Mouse (Mus musculus): ENCODE data around the gene Fbh1. TPM values are rescaled to one million over a fixed set of nuclear protein-coding genes. Genes with fewer than 3 reads are reported as not detected.

Fbh1 gene
- 10 to 100 TPM; 79.0 to 81.3 TPM for total RNA-seq (2021)

- DNase-seq (ENCODE audit: extremely low spot score in 1 of 2, low spot score in 2 of 2) = peak; percentile 100
- intact Hi-C loops (cut with DNase I) = no loop called here
Observed at GRCm38 (mm10) chr2:11777091-11778068, at the start of gene Fbh1, which contains the start of gene Ankrd16. Fbh1 (minus strand) TSS chr2:11777582. Ankrd16 (plus strand) TSS chr2:11777876.

- intact Hi-C loops (cut with DNase I) = no loop called here
Observed at GRCm38 (mm10) chr2:11801299-11801930, 24.0 kb upstream of the Fbh1 start.

GRCm38 (mm10) chr2:11797930-11798364 lies 20.6 kb upstream of the Fbh1 start:
- no peak for DNase-seq (ENCODE audit: extremely low spot score in 1 of 2, low spot score in 2 of 2)
- intact Hi-C loops (cut with DNase I) = loop anchor here (10.0 kb wide), 1 partner anchor 587 kb away; no protein-coding TSS in a partner anchor

More at GRCm38 (mm10) chr2:11801299-11801930, 24.0 kb upstream of the Fbh1 start:
- DNase-seq (ENCODE audit: extremely low spot score in 1 of 2, low spot score in 2 of 2) = no peak

GRCm38 (mm10) chr2:11794668-11795067 lies 17.3 kb upstream of the Fbh1 start:
- no peak for DNase-seq (ENCODE audit: extremely low spot score in 1 of 2, low spot score in 2 of 2)
- intact Hi-C loops (cut with DNase I) = loop anchor here (10.0 kb wide), 1 partner anchor 590 kb away; no protein-coding TSS in a partner anchor

GRCm38 (mm10) chr2:11784159-11784558 lies 6.8 kb upstream of the Fbh1 start:
- intact Hi-C loops (cut with DNase I) = no loop called here
- DNase-seq (ENCODE audit: extremely low spot score in 1 of 2, low spot score in 2 of 2) = no peak

GRCm38 (mm10) chr2:11778087-11778823 lies 873 bp upstream of the Fbh1 start:
- peak; percentile 72 to 92 for DNase-seq (ENCODE audit: extremely low spot score in 1 of 2, low spot score in 2 of 2)
- intact Hi-C loops (cut with DNase I) = no loop called here

GRCm38 (mm10) chr2:11776415-11776814 lies 967 bp downstream of the Fbh1 start:
- DNase-seq (ENCODE audit: extremely low spot score in 1 of 2, low spot score in 2 of 2) = no peak
- intact Hi-C loops (cut with DNase I) = no loop called here

GRCm38 (mm10) chr2:11775121-11775520 lies 2.3 kb downstream of the Fbh1 start:
- no peak for DNase-seq (ENCODE audit: extremely low spot score in 1 of 2, low spot score in 2 of 2)
- intact Hi-C loops (cut with DNase I) = no loop called here

GRCm38 (mm10) chr2:11774426-11774825 lies 3.0 kb downstream of the Fbh1 start:
- DNase-seq (ENCODE audit: extremely low spot score in 1 of 2, low spot score in 2 of 2) = no peak
- intact Hi-C loops (cut with DNase I) = no loop called here

- no peak for DNase-seq (ENCODE audit: extremely low spot score in 1 of 2, low spot score in 2 of 2)
- intact Hi-C loops (cut with DNase I) = no loop called here
Observed at GRCm38 (mm10) chr2:11772401-11772800, 5.0 kb downstream of the Fbh1 start.

GRCm38 (mm10) chr2:11771701-11772100 lies 5.7 kb downstream of the Fbh1 start:
- intact Hi-C loops (cut with DNase I) = no loop called here
- DNase-seq (ENCODE audit: extremely low spot score in 1 of 2, low spot score in 2 of 2) = no peak

- DNase-seq (ENCODE audit: extremely low spot score in 1 of 2, low spot score in 2 of 2) = no peak
Observed at GRCm38 (mm10) chr2:11767161-11767545, 10.2 kb downstream of the Fbh1 start.

GRCm38 (mm10) chr2:11766485-11767160 lies 10.8 kb downstream of the Fbh1 start:
- intact Hi-C loops (cut with DNase I) = no loop called here
- DNase-seq (ENCODE audit: extremely low spot score in 1 of 2, low spot score in 2 of 2) = no peak

More at GRCm38 (mm10) chr2:11767161-11767545, 10.2 kb downstream of the Fbh1 start:
- intact Hi-C loops (cut with DNase I) = no loop called here

GRCm38 (mm10) chr2:11765694-11766093 lies 11.7 kb downstream of the Fbh1 start:
- intact Hi-C loops (cut with DNase I) = no loop called here
- no peak for DNase-seq (ENCODE audit: extremely low spot score in 1 of 2, low spot score in 2 of 2)

GRCm38 (mm10) chr2:11762541-11762940 lies 14.8 kb downstream of the Fbh1 start:
- intact Hi-C loops (cut with DNase I) = no loop called here
- no peak for DNase-seq (ENCODE audit: extremely low spot score in 1 of 2, low spot score in 2 of 2)

- intact Hi-C loops (cut with DNase I) = no loop called here
- DNase-seq (ENCODE audit: extremely low spot score in 1 of 2, low spot score in 2 of 2) = no peak
Observed at GRCm38 (mm10) chr2:11739516-11740051, 37.8 kb downstream of the Fbh1 start.

- intact Hi-C loops (cut with DNase I) = no loop called here
- no peak for DNase-seq (ENCODE audit: extremely low spot score in 1 of 2, low spot score in 2 of 2)
Observed at GRCm38 (mm10) chr2:11738794-11739193, 38.6 kb downstream of the Fbh1 start.

- intact Hi-C loops (cut with DNase I) = no loop called here
- DNase-seq (ENCODE audit: extremely low spot score in 1 of 2, low spot score in 2 of 2) = no peak
Observed at GRCm38 (mm10) chr2:11735853-11736252, 41.5 kb downstream of the Fbh1 start.
